Mouse (Mus musculus) cerebellum, adult 2 months (tissue): Measurements from ENCODE around the gene Upf2.

ENCODE experiments used
- CTCF ChIP-seq: fragments of 200-500 bp; IDR thresholded peaks from 2 replicates; pipeline ENCODE4 v1.5.1; 2011; ENCODE audit warnings: low read depth, mild to moderate bottlenecking, control low read depth, low read length, moderate library complexity, borderline replicate concordance; ENCODE audit not compliant: insufficient read depth
- POLR2A ChIP-seq: fragments of 200-500 bp; IDR thresholded peaks from 2 replicates; pipeline ENCODE4 v1.6.1; 2011; ENCODE audit warnings: low read length, control low read depth, borderline replicate concordance; ENCODE audit not compliant: insufficient read depth

- TF ChIP-seq POLR2A (no peak), CTCF (no peak)
These were observed 148.9 kb downstream of the Upf2 start for GRCm38 (mm10) chr2:6100027-6100749.
